ENCODE assay signal across 8 mouse cellular contexts in the genomic region with DNA sequence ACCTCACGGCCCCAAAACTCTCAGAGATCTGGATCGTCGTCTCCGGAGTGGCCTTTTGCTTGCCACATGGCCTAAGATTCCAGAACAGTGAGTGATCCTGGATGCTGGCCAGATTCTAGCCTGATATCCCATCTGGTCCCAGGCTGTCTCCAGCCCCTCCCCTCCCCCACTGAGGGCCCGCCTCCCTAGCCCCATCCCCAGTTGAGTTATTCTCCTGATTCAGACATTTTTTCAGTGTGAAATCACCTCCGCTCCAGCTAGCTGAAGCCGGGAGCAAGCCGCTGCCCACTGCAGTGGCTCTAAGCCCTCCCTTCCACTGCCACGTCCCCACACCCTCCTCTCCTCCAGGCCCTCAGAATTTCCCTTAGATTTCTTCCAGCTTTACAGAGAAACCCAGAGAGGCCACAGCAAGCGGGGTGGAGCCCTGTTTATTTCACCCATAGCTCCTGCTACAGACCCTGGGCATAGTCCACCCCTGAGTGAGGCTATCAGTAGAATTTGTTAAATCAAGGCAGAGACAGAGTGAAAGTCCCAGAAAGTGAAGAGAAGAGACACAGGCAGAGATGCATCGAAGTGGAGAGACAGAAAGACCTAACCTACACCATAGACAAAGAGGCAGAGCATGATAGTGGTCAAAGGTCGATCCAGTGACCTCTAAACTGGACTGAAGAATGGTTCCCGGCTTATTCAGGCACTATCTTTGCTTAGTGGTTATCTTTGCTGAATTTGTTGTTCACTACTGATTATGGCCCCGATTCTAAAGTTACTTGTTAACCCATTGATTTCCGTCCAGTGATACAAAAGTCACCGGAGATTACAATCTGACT. TPM values are rescaled to one million over a fixed set of nuclear protein-coding genes. Genes with fewer than 3 reads are reported as not detected.
A peak's percentile ranks its signal among the peaks of the same experiment; 100 is the strongest.
DNase-seq lines count a peak whose midpoint lies in the region; ATAC-seq and TF ChIP-seq lines count a peak whose summit lies in the region.

No protein-coding gene starts in this region.

- DNase-seq in forebrain, embryonic 14.5 days (ENCODE audit: low spot score), result peak; percentile 86
- DNase-seq in heart, postnatal 4 days, result peak; percentile 95
- no peak for DNase-seq in thymus, postnatal 25 days

- H3K27me3 ChIP-seq in E14TG2a.4 (ENCODE audit: insufficient read depth, low read length), result 0 out of 2 replicates have a peak, but pooled peaks cover 3% of the 10 kb centered on the region
- no peaks in the 10 kb centered on the region for H3K27me3 ChIP-seq in forebrain, embryonic 14.5 days (replicated peaks; ENCODE audit: control insufficient read depth, insufficient read depth, low read length)
- H3K27me3 ChIP-seq in limb, embryonic 13.5 days, result no peaks in the 10 kb centered on the region
- H3K27me3 ChIP-seq in midbrain, embryonic 16.5 days (ENCODE audit: control insufficient read depth, insufficient read depth, low read depth, low read length), result no peaks in the 10 kb centered on the region

- TF ChIP-seq CTCF in E14TG2a.4 (conservative IDR thresholded peaks at IDR 0.05; ENCODE audit: low read length), result no peak

- H3K9me3 ChIP-seq in E14TG2a.4 (ENCODE audit: low read length), result no peaks in the 10 kb centered on the region
- H3K9me3 ChIP-seq in forebrain, embryonic 14.5 days (replicated peaks; ENCODE audit: control insufficient read depth, low read length), result no peaks in the 10 kb centered on the region
- no peaks in the 10 kb centered on the region for H3K9me3 ChIP-seq in limb, embryonic 13.5 days
- H3K9me3 ChIP-seq in midbrain, embryonic 16.5 days (replicated peaks; ENCODE audit: control insufficient read depth, low read length, poor library complexity, severe bottlenecking), result no peaks in the 10 kb centered on the region

- WGBS in forebrain, embryonic 14.5 days, result 36% methylated on average over 16 of the region's 16 CpGs
- 31% methylated on average over 16 of the region's 16 CpGs for WGBS in limb, embryonic 13.5 days
- 36% methylated on average over 16 of the region's 16 CpGs for WGBS in midbrain, embryonic 16.5 days

- no peak overlapping the region for H3K9ac ChIP-seq in forebrain, embryonic 14.5 days (ENCODE audit: low read length)
- H3K9ac ChIP-seq in limb, embryonic 13.5 days, result peak overlapping the region; percentile 48
- H3K9ac ChIP-seq in midbrain, embryonic 16.5 days (ENCODE audit: low read depth, low read length), result no peak overlapping the region

- H3K4me3 ChIP-seq in E14TG2a.4 (replicated peaks; ENCODE audit: low read length), result 0 out of 2 replicates have a peak overlapping the region, but pooled peaks have one; percentile 5
- no peak overlapping the region for H3K4me3 ChIP-seq in brown adipose tissue, adult 24 weeks (ENCODE audit: insufficient read depth, low read depth, low read length)
- H3K4me3 ChIP-seq in forebrain, embryonic 14.5 days (ENCODE audit: low read depth, low read length), result no peak overlapping the region
- no peak overlapping the region for H3K4me3 ChIP-seq in limb, embryonic 13.5 days
- H3K4me3 ChIP-seq in midbrain, embryonic 16.5 days (ENCODE audit: low read depth, low read length), result no peak overlapping the region

- H3K27ac ChIP-seq in brown adipose tissue, adult 24 weeks (replicated peaks; ENCODE audit: low read depth, low read length), result peak overlapping the region; percentile 94
- H3K27ac ChIP-seq in forebrain, embryonic 14.5 days (ENCODE audit: low read depth, low read length), result peak overlapping the region; percentile 9; the same call in 1 of the 2 replicates
- H3K27ac ChIP-seq in limb, embryonic 13.5 days, result peak overlapping the region; percentile 98
- H3K27ac ChIP-seq in midbrain, embryonic 16.5 days (ENCODE audit: low read length), result no peak overlapping the region; the same call in 1 of the 2 replicates

- no peaks in the 10 kb centered on the region for H3K36me3 ChIP-seq in E14TG2a.4 (ENCODE audit: insufficient read depth, low read length)
- no peaks in the 10 kb centered on the region for H3K36me3 ChIP-seq in forebrain, embryonic 14.5 days (ENCODE audit: control insufficient read depth, insufficient read depth, low read length)
- no peaks in the 10 kb centered on the region for H3K36me3 ChIP-seq in limb, embryonic 13.5 days
- H3K36me3 ChIP-seq in midbrain, embryonic 16.5 days (ENCODE audit: control insufficient read depth, insufficient read depth, low read length), result no peaks in the 10 kb centered on the region

- H3K4me2 ChIP-seq in forebrain, embryonic 14.5 days (ENCODE audit: low read length), result no peak overlapping the region
- H3K4me2 ChIP-seq in limb, embryonic 13.5 days (replicated peaks), result peak overlapping the region; percentile 30; the same call in 1 of the 2 replicates
- H3K4me2 ChIP-seq in midbrain, embryonic 16.5 days (ENCODE audit: low read length), result no peak overlapping the region

- ATAC-seq in forebrain, embryonic 14.5 days, result peak; percentile 79
- peak; percentile 94 for ATAC-seq in limb, embryonic 13.5 days (ENCODE audit: low FRiP score, low read depth)
- peak; percentile 51; the same call in 1 of the 2 replicates for ATAC-seq in midbrain, embryonic 16.5 days
- no peak for ATAC-seq in inflammation-experienced regulatory T-cells, adult 6 months

- peaks cover 57% of the 10 kb centered on the region for H3K4me1 ChIP-seq in E14TG2a.4 (replicated peaks; ENCODE audit: low read depth, low read length)
- H3K4me1 ChIP-seq in brown adipose tissue, adult 24 weeks (ENCODE audit: control insufficient read depth, insufficient read depth, insufficient read length, low read length), result peaks cover 17% of the 10 kb centered on the region
- H3K4me1 ChIP-seq in forebrain, embryonic 14.5 days (ENCODE audit: control insufficient read depth, insufficient read depth, low read length), result peaks cover 11% of the 10 kb centered on the region
- H3K4me1 ChIP-seq in limb, embryonic 13.5 days, result peaks cover 48% of the 10 kb centered on the region
- peaks cover 5% of the 10 kb centered on the region for H3K4me1 ChIP-seq in midbrain, embryonic 16.5 days (ENCODE audit: control insufficient read depth, insufficient read depth, low read length)

RNA-seq across cellular contexts. Expression of gene Sparc, which starts 5.4 kb away (rescaled TPM):
- 730 and 804 TPM in 2 replicates for polyA plus RNA-seq in brown adipose tissue, adult 24 weeks (2012; ENCODE audit: insufficient read depth, insufficient read length, missing spikeins)
- 300 and 365 TPM in 2 replicates for polyA plus RNA-seq in forebrain, embryonic 14.5 days (2014; fragmentation: Nextera tagmentation; extraction: Ambion mirVana)
- total RNA-seq in heart, postnatal 4 days (2021), result 1,000 to 10,000 TPM; 1,405 to 1,430 TPM
- 1,317 and 1,385 TPM in 2 replicates for polyA plus RNA-seq in limb, embryonic 13.5 days (2015; fragmentation: Nextera tagmentation; extraction: Ambion mirVana)
- polyA plus RNA-seq in midbrain, embryonic 16.5 days (2015; fragmentation: Nextera tagmentation; extraction: Ambion mirVana), result 426 and 452 TPM in 2 replicates
- not detected for polyA plus RNA-seq in inflammation-experienced regulatory T-cells, adult 6 months (2017; shearing (Covaris generic))

RNA-seq across cellular contexts. Expression of gene Atox1, which starts 32.6 kb away (rescaled TPM):
- 386 and 509 TPM in 2 replicates for polyA plus RNA-seq in brown adipose tissue, adult 24 weeks (2012; ENCODE audit: insufficient read depth, insufficient read length, missing spikeins)
- polyA plus RNA-seq in forebrain, embryonic 14.5 days (2014; fragmentation: Nextera tagmentation; extraction: Ambion mirVana), result 238 and 292 TPM in 2 replicates
- 100 to 1,000 TPM; 146 to 150 TPM for total RNA-seq in heart, postnatal 4 days (2021)
- 318 and 325 TPM in 2 replicates for polyA plus RNA-seq in limb, embryonic 13.5 days (2015; fragmentation: Nextera tagmentation; extraction: Ambion mirVana)
- polyA plus RNA-seq in midbrain, embryonic 16.5 days (2015; fragmentation: Nextera tagmentation; extraction: Ambion mirVana), result 196 and 215 TPM in 2 replicates
- polyA plus RNA-seq in inflammation-experienced regulatory T-cells, adult 6 months (2017; shearing (Covaris generic)), result 100 to 1,000 TPM; 193 to 267 (median 197) TPM

RNA-seq across cellular contexts. Expression of gene G3bp1, which starts 41.1 kb away (rescaled TPM):
- 17.0 and 19.4 TPM in 2 replicates for polyA plus RNA-seq in brown adipose tissue, adult 24 weeks (2012; ENCODE audit: insufficient read depth, insufficient read length, missing spikeins)
- 141 and 146 TPM in 2 replicates for polyA plus RNA-seq in forebrain, embryonic 14.5 days (2014; fragmentation: Nextera tagmentation; extraction: Ambion mirVana)
- total RNA-seq in heart, postnatal 4 days (2021), result 10 to 100 TPM; 62.6 to 62.9 TPM
- 209 and 211 TPM in 2 replicates for polyA plus RNA-seq in limb, embryonic 13.5 days (2015; fragmentation: Nextera tagmentation; extraction: Ambion mirVana)
- polyA plus RNA-seq in midbrain, embryonic 16.5 days (2015; fragmentation: Nextera tagmentation; extraction: Ambion mirVana), result 92.4 and 103 TPM in 2 replicates
- 10 to 100 TPM; 63.4 to 72.4 (median 65.1) TPM for polyA plus RNA-seq in inflammation-experienced regulatory T-cells, adult 6 months (2017; shearing (Covaris generic))

Comparison
In these comparisons a context has a peak if more than half of its experiments do, and no peak if none do; other contexts are left out.
1. RNA of gene Sparc, which starts 5.4 kb away (polyA plus RNA-seq): 1,317 to 1,385 TPM in limb, embryonic 13.5 days, 730 to 804 TPM in brown adipose tissue, adult 24 weeks, 426 to 452 TPM in midbrain, embryonic 16.5 days and 300 to 365 TPM in forebrain, embryonic 14.5 days; not detected in inflammation-experienced regulatory T-cells, adult 6 months; every median in the first group is over 100 times any median in the second.